Mouse (Mus musculus) liver (tissue): ENCODE results near the gene Ap1s1.

ENCODE experiments used
- DNase-seq: peaks from one replicate; pipeline ENCODE4 v3.0.0-alpha.2; 2020; ENCODE audit warnings: mixed read lengths

Ap1s1 gene

DNA sequence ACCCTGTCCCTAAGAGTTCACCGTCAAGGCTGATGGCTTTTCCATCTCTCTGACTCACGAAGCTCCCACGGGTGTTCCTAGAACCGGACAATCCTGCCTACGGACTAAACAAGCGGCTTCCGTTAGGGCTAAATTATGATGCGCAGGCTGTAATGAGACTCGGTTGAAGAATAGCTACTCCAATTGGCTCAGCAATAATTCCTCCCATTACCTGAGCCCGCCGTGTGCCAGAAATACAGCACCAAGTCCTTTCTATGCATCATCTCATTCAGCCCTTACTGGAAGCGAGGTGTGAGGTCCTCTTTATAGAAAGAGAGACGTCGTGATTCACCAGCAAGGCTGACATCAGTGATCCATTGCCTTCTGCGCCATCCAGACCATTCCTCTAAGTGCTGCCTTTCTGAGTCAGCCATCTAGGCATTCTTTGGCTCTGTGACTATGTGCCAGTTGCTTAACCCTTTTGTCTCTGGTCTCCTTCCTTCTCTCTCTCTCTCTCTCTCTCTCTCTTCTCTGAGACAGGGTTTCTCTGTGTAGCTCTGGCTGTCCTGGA is 33.5 kb downstream of the Ap1s1 start:
- no peak for DNase-seq

DNA sequence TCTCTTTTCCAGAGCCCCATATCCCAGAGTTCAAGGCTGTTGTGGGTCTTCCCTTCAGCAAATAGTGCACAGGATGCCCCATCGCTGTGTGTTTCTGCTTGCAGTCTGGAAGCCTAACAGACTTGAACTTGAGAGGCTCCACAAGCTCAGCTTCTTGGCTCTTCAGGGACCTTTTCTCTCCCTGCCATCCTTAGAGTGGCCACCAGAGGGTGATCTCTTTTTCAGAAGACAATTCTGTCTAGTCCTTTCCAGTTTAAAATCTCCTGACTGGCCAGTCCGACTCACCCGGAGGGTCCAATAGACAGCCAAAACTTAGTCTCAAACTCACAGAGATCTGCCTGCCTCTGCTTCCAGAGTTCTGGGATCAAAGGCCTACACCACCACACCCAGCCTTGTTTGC is 35.9 kb downstream of the Ap1s1 start:
- DNase-seq, result peak; percentile 51

DNA sequence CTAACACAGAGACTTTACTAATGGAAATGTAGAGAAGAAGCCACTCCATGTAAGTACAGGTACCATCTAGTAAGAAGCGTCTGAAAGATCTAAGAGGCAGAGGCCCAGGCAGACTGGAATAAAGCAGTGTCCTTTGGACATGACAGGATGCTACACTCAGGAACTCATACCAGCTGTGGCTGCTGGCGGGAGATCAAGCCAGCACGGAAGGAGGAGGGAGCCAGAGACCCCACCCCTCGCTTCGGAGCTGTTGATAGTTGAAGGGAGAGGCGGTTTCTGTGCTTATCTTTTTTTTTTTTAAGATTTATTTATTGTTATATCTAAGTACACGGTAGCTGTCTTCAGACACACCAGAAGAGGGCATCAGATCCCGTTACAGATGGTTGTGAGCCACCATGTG is 38.7 kb downstream of the Ap1s1 start:
- no peak for DNase-seq

DNA sequence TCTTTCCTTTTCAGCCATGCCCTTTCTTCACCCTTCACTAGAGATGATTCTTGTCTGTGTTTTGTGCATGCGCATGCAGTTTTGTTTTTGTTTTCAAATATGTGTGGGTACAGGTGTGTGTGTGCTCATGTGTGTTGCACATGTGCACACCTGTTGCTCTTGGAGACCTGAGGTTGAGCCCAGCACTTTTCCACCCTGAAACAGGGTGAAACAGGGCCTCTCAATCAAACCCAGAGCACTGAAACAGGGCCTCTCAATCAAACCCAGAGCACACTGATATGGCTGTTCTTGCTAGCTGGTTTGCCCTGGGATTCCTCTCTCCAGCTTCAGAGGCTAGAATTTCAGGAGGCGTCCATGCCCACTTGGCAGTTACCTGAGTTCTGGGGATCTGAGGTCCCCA is 45.3 kb downstream of the Ap1s1 start:
- DNase-seq, result no peak

DNA sequence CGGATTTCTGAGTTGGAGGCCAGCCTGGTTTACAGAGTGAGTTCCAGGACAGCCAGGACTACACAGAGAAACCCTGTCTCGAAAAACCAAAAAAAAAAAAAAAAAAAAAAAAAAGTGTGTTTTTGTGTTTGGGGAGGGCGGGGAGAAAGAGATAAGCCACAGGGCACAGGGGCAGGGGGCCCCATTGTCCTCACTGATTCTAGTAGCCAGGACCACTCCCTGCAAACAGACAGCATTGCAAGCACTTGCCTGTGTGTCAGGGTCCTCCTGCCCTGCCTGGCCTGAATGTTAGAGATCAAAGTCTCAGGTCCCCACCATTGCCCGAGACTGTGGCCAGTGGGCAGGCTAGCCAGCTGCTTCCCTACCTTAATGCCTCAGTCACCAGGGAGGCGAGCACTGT is 46.5 kb downstream of the Ap1s1 start:
- DNase-seq, result peak; percentile 17

DNA sequence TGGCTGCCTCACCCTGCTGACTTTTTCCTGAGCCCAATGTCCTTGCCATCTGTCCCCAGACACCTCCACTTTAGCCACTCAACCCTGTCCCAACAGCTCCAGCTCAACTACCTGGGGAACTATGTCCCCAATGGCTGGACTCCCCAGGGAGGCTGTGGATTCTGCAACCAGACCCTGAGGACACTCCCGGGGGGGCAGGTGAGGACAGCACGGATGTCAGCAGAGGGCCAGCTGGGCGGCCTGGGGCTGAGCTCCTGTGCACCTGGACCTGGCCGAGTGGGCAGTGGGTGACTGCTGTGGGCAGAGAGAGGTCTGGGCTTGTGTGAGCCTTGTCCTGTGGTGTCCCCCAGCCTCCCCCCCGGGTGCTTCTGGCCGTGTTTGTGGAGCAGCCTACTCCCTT is 56.1 kb downstream of the Ap1s1 start:
- no peak for DNase-seq

DNA sequence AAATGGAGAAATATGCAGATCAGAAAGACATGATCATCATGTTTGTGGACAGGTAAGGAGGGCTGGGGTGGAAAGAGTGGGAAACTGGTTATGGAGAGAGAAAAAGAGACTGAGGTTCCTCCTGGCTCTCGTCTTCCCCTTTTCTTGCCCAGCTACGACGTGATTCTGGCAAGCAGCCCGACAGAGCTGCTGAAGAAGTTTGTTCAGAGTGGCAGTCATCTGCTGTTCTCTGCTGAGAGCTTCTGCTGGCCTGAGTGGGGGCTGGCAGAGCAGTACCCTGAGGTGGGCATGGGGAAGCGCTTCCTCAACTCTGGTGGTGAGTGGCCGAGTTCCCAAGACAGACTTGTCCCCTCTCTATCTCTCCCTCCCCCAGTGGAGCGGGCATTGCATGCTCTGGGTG is 57.5 kb downstream of the Ap1s1 start:
- DNase-seq, result no peak

DNA sequence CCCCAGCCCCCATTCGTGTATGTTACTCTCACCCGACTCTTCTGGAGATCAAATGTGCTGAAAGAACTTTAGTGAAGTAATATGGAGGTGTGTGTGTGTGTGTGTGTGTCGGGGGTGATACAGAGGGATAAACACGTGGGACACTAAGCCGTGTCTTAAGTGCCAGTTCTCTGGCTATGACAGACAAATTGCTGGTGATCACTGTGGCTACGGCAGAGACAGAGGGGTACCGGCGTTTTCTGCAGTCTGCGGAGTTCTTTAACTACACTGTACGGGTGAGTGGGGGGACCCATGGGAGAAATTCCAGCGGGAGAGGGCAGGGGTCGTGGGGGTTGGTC is 58.0 kb downstream of the Ap1s1 start, which contains the start of gene Znhit1:
TSS of gene Znhit1 (minus strand) at position 88 of the 338 bp plus-strand sequence.
- no peak for DNase-seq

DNA sequence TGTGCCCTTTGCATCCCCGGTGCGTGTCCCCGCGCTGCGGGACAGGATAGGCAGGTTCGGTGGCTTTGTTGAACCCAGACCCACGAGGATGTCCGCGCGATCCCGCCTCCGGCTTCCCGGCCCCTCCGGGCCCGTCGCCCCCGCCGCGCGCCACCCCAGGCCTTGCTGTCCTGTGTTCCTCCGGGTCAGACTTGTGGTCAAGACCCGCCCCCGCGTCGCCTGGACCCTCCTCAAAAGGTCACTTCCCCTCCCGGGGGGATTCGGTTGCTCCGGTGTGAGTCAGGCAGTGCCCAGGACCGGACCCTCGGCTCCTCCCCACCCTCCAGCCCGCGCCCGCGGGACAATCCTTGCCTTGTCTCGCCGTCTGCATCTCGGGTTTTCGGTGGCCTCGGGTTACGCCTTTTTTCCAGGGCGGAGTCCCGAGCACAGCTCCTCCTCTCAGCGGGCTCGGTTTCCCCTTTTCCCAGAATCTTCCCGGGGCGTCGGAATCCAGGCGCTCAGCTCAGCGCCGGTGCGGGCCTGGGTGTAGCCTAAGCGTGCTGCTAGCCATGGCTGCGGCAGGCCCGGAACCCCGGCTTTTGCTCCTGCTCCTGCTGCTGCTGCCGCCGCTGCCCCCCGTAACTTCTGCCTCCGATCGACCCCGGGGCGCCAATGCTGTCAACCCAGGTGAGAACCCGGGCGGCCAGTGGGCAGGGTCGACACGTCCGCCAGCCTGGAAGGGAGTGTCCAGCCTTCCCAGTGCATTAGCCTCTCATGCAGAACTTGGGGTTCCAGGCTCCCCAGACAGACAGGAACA is 58.6 kb downstream of the Ap1s1 start:
- DNase-seq, result peak; percentile 89

DNA sequence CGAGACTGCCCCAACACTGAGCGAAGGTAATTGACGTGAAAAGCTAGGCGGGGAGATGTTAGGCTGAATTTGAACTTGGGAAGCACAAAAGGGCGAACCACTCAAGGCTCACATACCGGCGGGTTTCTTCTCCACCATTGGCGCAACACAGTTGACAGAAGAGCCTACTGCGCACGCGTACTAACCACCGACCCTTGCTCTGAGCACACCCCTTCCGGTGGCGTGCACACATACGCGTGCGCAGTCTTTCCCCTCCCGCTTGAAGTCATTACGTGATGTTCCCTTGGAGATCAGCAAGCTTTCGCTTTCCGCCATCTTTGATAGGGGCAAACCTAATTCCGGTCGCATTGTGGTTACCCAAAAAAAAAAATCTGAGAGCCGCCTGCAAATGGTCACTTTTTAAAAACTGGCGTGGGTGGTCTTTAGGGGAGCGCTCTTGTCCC is 59.2 kb downstream of the Ap1s1 start, which contains the start of gene Plod3:
TSS of gene Plod3 (plus strand) at position 325 of the 443 bp plus-strand sequence.
- peak; percentile 98 for DNase-seq
